Mouse (Mus musculus): ENCODE data around the gene Dusp10. TPM values are rescaled to one million over a fixed set of nuclear protein-coding genes. Genes with fewer than 3 reads are reported as not detected.

Gene Dusp10
- 5.7 and 6.1 TPM in 2 replicates for polyA plus RNA-seq (2015; fragmentation: Nextera tagmentation; extraction: Ambion mirVana)

DNA sequence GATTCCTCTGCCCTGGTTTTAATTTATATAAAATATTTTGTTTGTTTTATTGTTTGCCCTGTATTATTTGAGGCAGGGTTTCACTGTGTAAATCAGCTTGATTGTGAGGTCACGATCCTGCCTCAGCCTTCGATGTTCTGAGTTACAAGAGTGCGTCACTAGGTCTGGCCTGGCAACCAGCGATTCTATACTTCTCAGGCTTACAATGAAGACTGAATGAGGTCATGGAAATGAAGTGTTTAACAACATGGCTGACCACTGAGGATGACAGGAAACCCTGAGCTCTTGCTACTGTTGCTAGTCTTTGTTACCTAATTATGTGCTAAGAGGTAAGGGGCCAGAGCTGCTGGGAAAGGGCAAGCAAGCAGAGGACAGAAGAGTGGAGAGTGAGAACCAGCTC lies at the start of gene Dusp10:
Gene Dusp10 (plus strand): TSS at position 197 of the 400 bp plus-strand sequence.
- no peak within 1 kb of the TSS for H3K9ac ChIP-seq (replicated peaks)
- no peaks in the 10 kb centered on the region for H3K27me3 ChIP-seq
- WGBS, result 94% methylated on average over 4 of the region's 4 CpGs
- H3K9me3 ChIP-seq, result no peaks in the 10 kb centered on the region
- no peak within 1 kb of the TSS for H3K4me3 ChIP-seq (replicated peaks)
- no peaks in the 10 kb centered on the region for H3K36me3 ChIP-seq
- H3K4me1 ChIP-seq (replicated peaks), result no peaks in the 10 kb centered on the region
- H3K27ac ChIP-seq, result no peak within 1 kb of the TSS
- ATAC-seq, result no peak
- H3K4me2 ChIP-seq (replicated peaks), result no peak within 1 kb of the TSS

DNA sequence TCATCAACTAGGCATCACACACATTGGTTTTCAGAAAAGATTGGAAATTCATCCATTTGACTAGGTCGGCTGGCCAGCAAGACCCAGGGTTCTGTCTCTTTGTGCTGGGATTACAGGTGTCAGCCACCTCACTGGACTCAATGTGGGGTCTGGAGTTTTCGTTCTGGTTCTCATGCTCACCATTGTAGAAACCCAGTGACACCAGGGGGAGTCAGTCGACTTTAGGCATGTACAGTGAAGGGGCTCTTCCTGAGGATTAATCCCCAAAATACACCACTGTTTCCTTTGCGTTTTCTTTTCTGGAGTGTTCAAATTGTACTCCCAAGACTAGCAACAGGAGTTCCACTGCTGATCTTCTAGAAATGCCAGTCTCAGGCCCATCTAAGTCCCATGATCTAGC lies 47.8 kb upstream of the Dusp10 start:
- Histone ChIP-seq H3K4me2 (replicated peaks) (no peak overlapping the region), H3K27me3 (no peaks in the 10 kb centered on the region), H3K27ac (no peak overlapping the region), H3K4me1 (replicated peaks) (no peaks in the 10 kb centered on the region), H3K4me3 (replicated peaks) (no peak overlapping the region), H3K9ac (replicated peaks) (no peak overlapping the region), H3K36me3 (no peaks in the 10 kb centered on the region), H3K9me3 (no peaks in the 10 kb centered on the region)
- ATAC-seq, result no peak
- 82% methylated on average over 4 of the region's 4 CpGs for WGBS

DNA sequence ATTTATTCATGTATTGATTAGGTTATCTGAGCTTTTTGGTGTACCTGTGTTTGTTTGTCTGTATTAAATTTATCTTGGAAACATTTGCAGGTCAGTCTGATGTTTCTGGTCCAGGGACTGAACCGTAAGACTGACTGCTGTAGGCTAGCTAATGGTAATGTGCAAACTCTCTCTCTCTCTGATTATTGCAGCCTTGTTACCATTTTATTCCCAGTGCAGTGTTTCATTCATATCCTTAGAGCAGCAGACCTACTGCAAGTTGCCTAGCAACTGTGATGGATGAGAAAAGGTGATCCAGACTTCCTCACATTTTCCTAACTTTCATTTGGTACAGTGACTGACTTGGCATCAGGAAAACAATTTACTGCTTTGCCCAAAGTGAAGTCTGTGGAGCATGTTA lies 43.8 kb upstream of the Dusp10 start:
- H3K4me1 ChIP-seq (replicated peaks), result no peaks in the 10 kb centered on the region
- WGBS, result 73% methylated on average over 1 of the region's 1 CpGs
- ATAC-seq, result no peak

DNA sequence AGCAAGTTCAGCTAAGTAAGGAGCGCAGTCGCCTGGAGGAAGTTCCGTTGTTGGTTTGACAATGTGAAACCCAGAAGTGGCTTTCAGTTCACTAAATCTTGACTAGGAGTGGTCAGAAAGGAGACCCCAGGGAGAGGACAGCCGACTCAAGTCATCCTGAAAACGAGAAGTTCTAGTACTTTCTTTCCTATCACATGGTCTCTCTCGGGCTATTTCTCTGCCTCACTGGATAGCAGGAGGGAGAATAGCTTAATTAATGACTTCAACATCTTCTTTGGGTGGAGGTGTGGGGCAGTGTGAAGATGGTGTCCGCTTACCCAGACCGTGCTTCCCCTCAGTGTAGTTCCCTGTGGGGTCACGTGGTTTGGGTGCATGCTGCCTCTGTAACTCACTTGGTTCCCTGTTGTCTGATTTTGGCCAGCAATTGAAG lies 33.3 kb upstream of the Dusp10 start:
- Histone ChIP-seq H3K9me3 (no peaks in the 10 kb centered on the region), H3K27ac (no peak overlapping the region)
- 90% methylated on average over 9 of the region's 9 CpGs for WGBS

More for the DNA sequence above, 43.8 kb upstream of the Dusp10 start:
- H3K9ac ChIP-seq (replicated peaks), result no peak overlapping the region
- no peak overlapping the region for H3K4me3 ChIP-seq (replicated peaks)
- H3K4me2 ChIP-seq (replicated peaks), result no peak overlapping the region
- H3K9me3 ChIP-seq, result no peaks in the 10 kb centered on the region
- H3K36me3 ChIP-seq, result no peaks in the 10 kb centered on the region
- no peak overlapping the region for H3K27ac ChIP-seq
- no peaks in the 10 kb centered on the region for H3K27me3 ChIP-seq

DNA sequence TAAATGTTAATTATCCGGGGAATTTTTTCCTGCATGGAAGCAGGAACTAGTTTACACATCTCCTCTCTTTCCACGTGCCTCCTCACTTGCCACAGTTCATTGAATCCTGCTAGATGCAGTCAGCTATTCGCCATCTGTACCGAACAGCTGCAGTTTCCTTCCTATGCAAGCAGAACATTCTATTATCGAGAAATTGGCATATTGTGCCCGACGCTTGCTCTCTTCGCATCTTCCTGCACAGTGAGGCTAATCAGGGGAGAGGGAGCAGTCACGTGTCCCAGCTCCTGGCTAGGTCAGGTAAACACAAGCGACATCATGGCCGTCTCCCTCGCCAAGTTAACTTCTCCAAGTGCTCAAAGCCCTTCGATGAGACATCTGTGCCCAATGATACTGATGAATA lies 31.0 kb upstream of the Dusp10 start:
- Histone ChIP-seq H3K4me2 (replicated peaks) (no peak overlapping the region), H3K4me1 (replicated peaks) (no peaks in the 10 kb centered on the region), H3K9ac (replicated peaks) (no peak overlapping the region), H3K27ac (no peak overlapping the region), H3K27me3 (no peaks in the 10 kb centered on the region), H3K9me3 (no peaks in the 10 kb centered on the region), H3K4me3 (replicated peaks) (no peak overlapping the region), H3K36me3 (no peaks in the 10 kb centered on the region)
- ATAC-seq, result no peak
- 76% methylated on average over 13 of the region's 13 CpGs for WGBS

More for the DNA sequence above, 33.3 kb upstream of the Dusp10 start:
- Histone ChIP-seq H3K4me1 (replicated peaks) (no peaks in the 10 kb centered on the region), H3K4me2 (replicated peaks) (no peak overlapping the region), H3K9ac (replicated peaks) (no peak overlapping the region), H3K27me3 (no peaks in the 10 kb centered on the region), H3K4me3 (replicated peaks) (no peak overlapping the region), H3K36me3 (no peaks in the 10 kb centered on the region)
- ATAC-seq, result no peak

DNA sequence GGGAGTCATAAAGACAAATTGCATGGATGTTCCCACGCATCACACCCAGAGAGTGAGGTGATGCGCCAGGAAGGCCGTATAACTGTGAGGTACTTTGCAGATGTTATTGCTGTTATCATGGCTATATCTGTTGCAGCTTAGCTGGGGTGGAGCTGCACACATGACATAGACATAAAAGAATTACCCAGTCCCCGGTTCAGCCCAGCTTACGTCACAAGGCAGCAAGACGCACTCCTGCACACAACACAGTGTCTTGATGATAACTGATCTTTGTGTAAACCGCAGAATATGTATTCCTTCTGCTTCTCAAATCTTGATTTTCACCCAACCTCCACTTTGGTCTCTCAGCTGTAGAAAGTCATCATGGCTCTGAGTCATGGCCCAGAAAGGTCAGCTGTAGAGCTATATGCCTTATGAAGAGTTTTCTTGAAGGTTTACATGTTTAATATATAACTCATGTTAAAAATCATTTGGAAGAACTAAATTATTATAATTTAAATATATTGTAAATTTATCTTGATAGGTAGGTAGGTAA lies 25.3 kb upstream of the Dusp10 start:
- no peak for ATAC-seq
- H3K27me3 ChIP-seq, result no peaks in the 10 kb centered on the region
- 96% methylated on average over 7 of the region's 7 CpGs for WGBS

DNA sequence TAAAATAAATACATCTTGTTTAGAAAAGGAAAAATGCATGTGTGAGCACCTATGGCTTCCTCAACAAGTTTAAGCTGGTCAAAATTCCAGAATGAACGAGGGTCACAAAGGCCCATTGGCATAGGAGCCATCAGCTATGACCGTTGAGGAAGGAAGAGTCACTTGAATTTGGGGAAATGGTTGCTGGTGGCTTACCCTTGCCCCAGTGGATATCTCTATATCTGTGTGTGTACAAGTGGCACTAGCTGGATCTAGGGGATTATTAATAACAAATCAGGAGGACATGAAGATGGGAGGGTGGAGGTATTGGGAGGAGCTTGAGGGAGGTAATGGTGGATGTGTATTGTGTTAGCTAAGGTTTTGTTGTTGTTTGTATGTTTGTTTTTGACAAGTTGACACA lies 21.2 kb upstream of the Dusp10 start:
- no peaks in the 10 kb centered on the region for H3K4me1 ChIP-seq (replicated peaks)
- no peaks in the 10 kb centered on the region for H3K9me3 ChIP-seq
- no peak overlapping the region for H3K27ac ChIP-seq
- no peak for ATAC-seq
- 84% methylated on average over 2 of the region's 2 CpGs for WGBS
- no peaks in the 10 kb centered on the region for H3K27me3 ChIP-seq
- H3K36me3 ChIP-seq, result no peaks in the 10 kb centered on the region
- no peak overlapping the region for H3K4me3 ChIP-seq (replicated peaks)
- no peak overlapping the region for H3K9ac ChIP-seq (replicated peaks)
- H3K4me2 ChIP-seq (replicated peaks), result no peak overlapping the region

More for the DNA sequence above, 25.3 kb upstream of the Dusp10 start:
- H3K4me2 ChIP-seq (replicated peaks), result no peak overlapping the region
- no peaks in the 10 kb centered on the region for H3K4me1 ChIP-seq (replicated peaks)
- H3K9ac ChIP-seq (replicated peaks), result no peak overlapping the region
- H3K36me3 ChIP-seq, result no peaks in the 10 kb centered on the region
- no peaks in the 10 kb centered on the region for H3K9me3 ChIP-seq
- H3K27ac ChIP-seq, result no peak overlapping the region
- H3K4me3 ChIP-seq (replicated peaks), result no peak overlapping the region

DNA sequence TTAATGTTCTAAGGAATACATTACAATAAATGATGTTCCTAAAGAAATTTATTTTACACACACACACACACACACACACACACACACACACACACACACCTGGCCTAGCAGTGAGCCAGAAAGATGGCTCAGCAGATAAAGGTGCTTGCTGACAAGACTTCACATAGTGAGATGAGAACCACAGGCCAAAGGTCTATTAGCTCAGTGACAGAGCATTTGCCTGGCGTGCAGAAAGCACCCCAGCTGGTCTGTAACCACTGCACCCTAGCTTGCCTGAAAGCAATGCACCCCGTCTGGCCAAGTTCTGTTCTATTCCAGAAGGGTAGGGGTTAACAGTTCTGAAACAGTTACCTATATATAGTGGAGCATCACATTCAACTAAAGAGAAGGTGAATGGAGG lies 15.9 kb upstream of the Dusp10 start:
- no peaks in the 10 kb centered on the region for H3K27me3 ChIP-seq
- no peaks in the 10 kb centered on the region for H3K4me1 ChIP-seq (replicated peaks)
- no peak for ATAC-seq
- 74% methylated on average over 2 of the region's 2 CpGs for WGBS
- H3K9ac ChIP-seq (replicated peaks), result no peak overlapping the region
- no peak overlapping the region for H3K4me2 ChIP-seq (replicated peaks)
- no peaks in the 10 kb centered on the region for H3K9me3 ChIP-seq
- H3K4me3 ChIP-seq (replicated peaks), result no peak overlapping the region
- no peak overlapping the region for H3K27ac ChIP-seq
- H3K36me3 ChIP-seq, result no peaks in the 10 kb centered on the region

DNA sequence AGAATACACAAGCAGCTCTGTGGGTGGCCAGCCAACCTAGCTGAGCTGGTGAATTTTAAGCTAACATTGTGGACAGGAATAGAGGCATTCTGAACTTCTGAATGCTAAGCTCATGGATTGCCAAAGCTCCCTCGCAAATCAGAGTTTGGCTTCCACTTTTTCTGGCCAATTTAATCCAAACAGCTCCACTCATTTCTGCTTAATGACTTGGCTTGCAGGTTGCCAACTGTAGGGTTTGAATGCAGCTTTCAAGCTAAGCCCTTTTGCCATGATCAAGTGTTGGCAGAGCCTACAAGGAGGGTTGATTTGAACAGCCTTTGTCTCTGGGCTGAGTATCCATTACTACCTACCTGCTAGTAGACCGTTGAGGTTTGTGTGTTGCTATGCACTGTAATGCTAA lies 10.6 kb upstream of the Dusp10 start:
- 85% methylated on average over 2 of the region's 2 CpGs for WGBS
- no peak for ATAC-seq
- H3K9ac ChIP-seq (replicated peaks), result no peak overlapping the region
- H3K4me2 ChIP-seq (replicated peaks), result no peak overlapping the region
- no peaks in the 10 kb centered on the region; the same call in 1 of the 2 replicates for H3K4me1 ChIP-seq (replicated peaks)
- H3K36me3 ChIP-seq, result no peaks in the 10 kb centered on the region
- no peaks in the 10 kb centered on the region for H3K9me3 ChIP-seq
- H3K27ac ChIP-seq, result no peak overlapping the region
- H3K4me3 ChIP-seq (replicated peaks), result no peak overlapping the region
- H3K27me3 ChIP-seq, result no peaks in the 10 kb centered on the region

DNA sequence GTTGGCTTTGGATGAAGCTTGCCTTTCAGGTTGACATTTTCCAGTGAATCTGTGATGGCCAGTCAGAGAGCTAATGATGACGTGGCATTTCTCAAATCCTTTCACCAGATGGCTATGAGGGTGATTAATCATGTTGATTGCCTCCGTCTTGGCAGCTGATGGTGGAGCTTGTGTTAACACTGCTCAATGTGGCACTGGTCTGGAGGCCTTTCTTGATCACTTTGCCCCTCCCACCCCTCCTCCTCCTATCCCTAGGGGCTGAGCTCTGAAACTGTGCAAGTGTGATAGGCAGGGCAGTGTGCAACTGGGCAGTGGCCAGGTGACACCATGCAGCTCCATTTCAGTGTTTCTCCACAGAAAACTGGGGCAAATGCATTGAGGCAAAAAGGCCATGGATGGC lies 8.8 kb upstream of the Dusp10 start:
- H3K4me1 ChIP-seq (replicated peaks), result no peaks in the 10 kb centered on the region; the same call in 1 of the 2 replicates
- no peaks in the 10 kb centered on the region for H3K36me3 ChIP-seq
- no peak overlapping the region for H3K4me3 ChIP-seq (replicated peaks)
- no peaks in the 10 kb centered on the region for H3K9me3 ChIP-seq
- no peak overlapping the region for H3K9ac ChIP-seq (replicated peaks)
- no peak for ATAC-seq
- no peak overlapping the region for H3K4me2 ChIP-seq (replicated peaks)
- no peak overlapping the region for H3K27ac ChIP-seq
- no peaks in the 10 kb centered on the region for H3K27me3 ChIP-seq
- WGBS, result 80% methylated on average over 2 of the region's 2 CpGs

DNA sequence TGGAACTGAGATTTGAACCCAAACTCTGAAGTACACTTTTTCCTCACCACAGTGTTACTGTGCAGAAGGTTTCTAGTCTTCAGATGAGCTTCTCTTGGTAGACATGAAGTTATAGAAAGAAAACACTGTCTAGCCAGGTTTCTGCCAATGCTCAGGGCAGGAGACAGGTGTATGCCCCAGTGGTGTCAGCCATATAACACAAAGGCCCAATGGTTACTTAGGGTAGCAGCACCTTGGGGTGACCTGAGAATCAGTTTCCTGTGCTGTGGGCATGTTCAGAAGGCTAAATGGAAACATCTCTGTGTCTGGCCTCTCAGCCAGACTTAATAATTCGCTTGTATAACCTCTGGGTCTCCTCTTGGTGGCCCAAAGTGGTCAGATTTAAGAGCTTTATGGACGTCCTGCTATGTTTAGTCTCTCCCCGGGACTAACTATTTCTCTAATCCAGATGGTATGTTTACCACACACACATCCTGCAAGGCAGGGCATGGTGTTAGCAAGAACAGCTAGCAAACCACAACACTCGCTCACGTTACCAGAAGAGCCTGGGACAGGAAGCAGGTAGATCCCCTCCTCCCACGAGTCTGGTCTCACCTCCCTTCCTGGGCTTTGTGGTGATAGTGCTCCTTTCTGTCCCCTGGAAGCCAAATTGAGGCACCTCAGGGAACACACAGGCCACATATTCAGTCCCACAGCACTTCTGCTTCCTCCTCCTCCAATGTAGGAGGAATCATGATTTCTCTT lies 7.6 kb upstream of the Dusp10 start:
- Histone ChIP-seq H3K27ac (no peak overlapping the region), H3K9me3 (no peaks in the 10 kb centered on the region), H3K4me1 (replicated peaks) (no peaks in the 10 kb centered on the region; the same call in 1 of the 2 replicates), H3K27me3 (no peaks in the 10 kb centered on the region), H3K4me2 (replicated peaks) (no peak overlapping the region), H3K36me3 (no peaks in the 10 kb centered on the region), H3K9ac (replicated peaks) (no peak overlapping the region), H3K4me3 (replicated peaks) (no peak overlapping the region)
- WGBS, result 81% methylated on average over 6 of the region's 6 CpGs
- ATAC-seq, result no peak

DNA sequence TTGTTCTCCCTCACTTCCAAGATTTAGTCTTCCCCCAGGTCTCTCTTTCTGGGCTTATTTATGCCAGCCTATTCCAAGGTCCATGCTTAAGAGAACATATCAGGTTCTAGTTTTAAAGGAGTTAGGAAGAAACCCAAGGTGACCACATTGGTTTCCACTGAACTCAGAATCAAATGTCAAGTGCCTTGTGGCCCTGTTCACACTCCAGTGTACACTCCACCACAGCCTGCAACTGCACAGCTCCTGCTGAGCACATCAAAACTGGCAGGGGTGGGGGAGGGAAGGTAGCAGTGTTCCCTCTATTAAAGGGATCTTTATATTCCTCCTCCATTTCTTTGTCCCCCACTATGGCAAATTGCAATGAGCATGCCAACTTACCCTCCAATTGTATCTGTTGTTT lies 7.0 kb upstream of the Dusp10 start:
- H3K9me3 ChIP-seq, result no peaks in the 10 kb centered on the region

More for the DNA sequence above, 7.0 kb upstream of the Dusp10 start:
- Histone ChIP-seq H3K9ac (replicated peaks) (no peak overlapping the region), H3K27me3 (no peaks in the 10 kb centered on the region), H3K4me1 (replicated peaks) (no peaks in the 10 kb centered on the region; the same call in 1 of the 2 replicates), H3K4me2 (replicated peaks) (no peak overlapping the region), H3K36me3 (no peaks in the 10 kb centered on the region), H3K27ac (no peak overlapping the region), H3K4me3 (replicated peaks) (no peak overlapping the region)
- ATAC-seq, result no peak

Measured in midbrain, embryonic 13.5 days (tissue).